Mouse (Mus musculus) hematopoietic stem cell, adult 5-6 weeks (primary cell): ENCODE results near the gene Zfp277. TPM values are rescaled to one million over a fixed set of nuclear protein-coding genes. Genes with fewer than 3 reads are reported as not detected.

ENCODE experiments used
- ATAC-seq, 2 experiments: fragments of 125-278 bp in 1 of 2; replicated peaks in 1 of 2; 2 replicates each; pipeline ENCODE4 v1.8.0; 2016 to 2017; ENCODE audit warnings: inconsistent platforms in 2 of 2, mild to moderate bottlenecking in 2 of 2, moderate number of reproducible peaks in 2 of 2, low read depth in 1 of 2, moderate TSS enrichment in 1 of 2; ENCODE audit not compliant: low FRiP score in 2 of 2, poor library complexity in 2 of 2, severe bottlenecking in 2 of 2, insufficient read depth in 1 of 2, low TSS enrichment in 1 of 2
- total RNA-seq: library from RNA; stranded (forward); fragments of 172-1452, 232-1000 nt; gene quantifications from 2 replicates; pipeline ENCODE4 v1.2.3, GENCODE M21; 2017

The Zfp277 gene
- total RNA-seq, 1 experiment from 2014 or later = 41.8 TPM

- no peak for ATAC-seq
Measured at GRCm38 (mm10) chr12:40298636-40299035, 147.1 kb downstream of the Zfp277 start.

DNA sequence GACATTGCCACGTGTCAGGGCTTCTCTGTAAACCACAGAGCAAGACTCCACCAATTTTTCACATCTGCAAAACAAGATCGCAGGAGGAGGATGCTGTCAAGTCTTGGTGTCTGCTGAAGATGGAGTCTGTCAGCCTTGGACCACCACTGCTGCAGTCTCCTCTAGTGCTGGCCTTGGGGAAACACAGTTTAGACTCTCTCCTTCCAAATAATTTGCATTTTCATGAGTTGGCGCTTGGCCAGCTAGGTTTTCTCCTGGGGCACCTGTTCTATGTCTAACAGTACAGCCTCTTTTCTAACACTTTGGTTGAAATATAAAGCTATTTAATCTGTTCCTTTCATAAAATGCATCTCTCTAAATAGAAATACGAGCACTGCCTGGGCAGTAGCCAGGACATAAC is 159.2 kb downstream of the Zfp277 start:
- no peak for ATAC-seq

- ATAC-seq = no peak
Measured at GRCm38 (mm10) chr12:40280596-40281325, 164.9 kb downstream of the Zfp277 start.

DNA sequence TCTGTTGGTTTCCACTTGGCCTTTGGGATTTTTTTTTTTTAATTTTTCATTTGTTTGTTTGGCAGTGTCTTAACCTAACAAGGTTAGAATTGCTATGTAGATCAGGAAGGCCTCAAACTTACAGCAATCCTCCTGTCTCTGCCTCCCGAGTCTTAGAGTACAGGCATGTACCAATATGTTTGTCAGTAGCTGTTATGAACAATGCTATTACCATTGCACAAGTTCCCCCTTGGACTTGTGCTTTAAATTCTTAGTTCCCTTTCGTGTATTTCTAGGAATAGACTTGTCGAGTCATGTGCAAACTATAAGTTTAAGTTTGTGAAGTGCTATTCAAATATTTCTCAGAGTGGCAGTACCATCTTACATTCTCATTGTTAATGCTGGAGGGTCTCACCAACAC is 168.1 kb downstream of the Zfp277 start:
- ATAC-seq = no peak

DNA sequence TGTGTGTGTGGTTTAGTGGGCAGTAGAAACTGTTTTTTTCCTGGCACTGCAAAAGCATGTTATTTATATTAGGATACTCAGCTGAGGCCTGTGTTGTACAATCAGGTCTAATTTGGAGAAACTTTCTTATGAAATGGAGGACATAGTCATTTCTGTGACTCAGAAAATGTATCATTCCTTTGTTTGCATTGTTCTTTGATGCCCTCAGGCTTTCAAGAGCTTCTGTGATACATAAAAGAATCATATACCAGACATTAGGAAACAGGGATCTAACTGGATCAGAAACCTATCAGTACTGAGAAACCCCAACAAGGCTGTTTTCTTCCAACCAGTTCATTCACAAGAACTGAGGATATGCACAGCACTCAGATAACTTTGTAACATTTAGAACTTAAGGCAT is 170.8 kb downstream of the Zfp277 start:
- no peak for ATAC-seq

- peak; percentile 25 to 56; a peak in 2 of 4 replicates for ATAC-seq
Measured at GRCm38 (mm10) chr12:40273339-40273738, 172.4 kb downstream of the Zfp277 start.

GRCm38 (mm10) chr12:40272710-40273109 is 173.0 kb downstream of the Zfp277 start:
- no peak for ATAC-seq

DNA sequence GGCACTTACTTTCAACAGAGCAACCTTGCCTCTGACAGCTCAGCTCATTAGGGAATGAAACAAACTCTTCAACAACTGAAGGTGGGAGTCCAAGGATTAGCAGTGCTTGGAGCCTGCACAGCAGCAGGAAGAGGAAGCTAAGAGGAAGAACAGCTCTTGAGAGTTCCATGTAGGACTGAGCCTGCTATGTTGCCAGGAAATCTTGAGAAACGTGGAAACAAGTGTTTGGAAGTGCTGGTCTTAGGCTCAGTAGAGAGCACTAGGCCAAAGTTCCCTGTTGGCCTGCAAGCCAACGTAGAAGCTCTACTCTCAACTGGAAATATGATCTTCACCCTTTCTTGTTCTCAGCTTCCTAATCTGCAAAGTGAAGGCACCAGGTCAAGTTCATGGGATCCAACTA is 177.4 kb downstream of the Zfp277 start:
- no peak for ATAC-seq

Other genes starting within 250 kb of the Zfp277 start
- gene Lsmem1, start 246.4 kb downstream of the Zfp277 start, total RNA-seq = 1.3 and 1.5 TPM in 2 replicates
- gene Ifrd1, start 197.4 kb downstream of the Zfp277 start, total RNA-seq = 161 and 171 TPM in 2 replicates
- 0.65 and 1.1 TPM in 2 replicates for gene Dock4, start 50 bp upstream of the Zfp277 start, total RNA-seq